Mouse (Mus musculus) midbrain, embryonic 14.5 days (tissue): Measurements from ENCODE around the gene Acap2. TPM values are rescaled to one million over a fixed set of nuclear protein-coding genes. Genes with fewer than 3 reads are reported as not detected.

Experiments
- ATAC-seq: fragments of 200-750 bp; cut with Nextera tagmentation; 2 replicates; pipeline ENCODE4 v1.8.0; 2017; ENCODE audit warnings: moderate number of reproducible peaks, moderate library complexity; ENCODE audit not compliant: low FRiP score, low TSS enrichment
- DNase-seq: peaks from one replicate; pipeline ENCODE4 v3.0.0-alpha.2; 2015
- H3K27ac ChIP-seq: fragments of 300-500 bp; sonication (generic); replicated peaks from 2 replicates; pipeline ENCODE4 v1.5.1; 2014; ENCODE audit warnings: mild to moderate bottlenecking, low read depth, low read length, moderate library complexity
- H3K27me3 ChIP-seq: fragments of 300-500 bp; sonication (generic); 2 replicates; pipeline ENCODE4 v1.6.1; 2014; ENCODE audit warnings: low read length, control low read depth, mixed read lengths; ENCODE audit not compliant: control insufficient read depth, insufficient read depth
- H3K36me3 ChIP-seq: fragments of 300-500 bp; sonication (generic); 2 replicates; pipeline ENCODE4 v1.6.1; 2014; ENCODE audit warnings: low read length, control low read depth; ENCODE audit not compliant: control insufficient read depth, insufficient read depth
- H3K4me1 ChIP-seq: fragments of 300-500 bp; sonication (generic); 2 replicates; pipeline ENCODE4 v1.6.1; 2014; ENCODE audit warnings: mild to moderate bottlenecking, antibody characterized with exemption, low read length, control low read depth; ENCODE audit not compliant: control insufficient read depth, insufficient read depth
- H3K4me2 ChIP-seq: fragments of 300-500 bp; sonication (generic); 2 replicates; pipeline ENCODE4 v1.6.1; 2014; ENCODE audit warnings: mild to moderate bottlenecking, low read length, moderate library complexity
- H3K4me3 ChIP-seq: fragments of 300-500 bp; sonication (generic); replicated peaks from 2 replicates; pipeline ENCODE4 v1.5.1; 2014; ENCODE audit warnings: low read depth, low read length
- H3K9ac ChIP-seq: fragments of 300-500 bp; sonication (generic); replicated peaks from 2 replicates; pipeline ENCODE4 v1.6.1; 2014; ENCODE audit warnings: mild to moderate bottlenecking, low read length, moderate library complexity
- H3K9me3 ChIP-seq: fragments of 300-500 bp; sonication (generic); 2 replicates; pipeline ENCODE4 v1.6.1; 2016; ENCODE audit warnings: low read length, control low read depth, mixed read lengths; ENCODE audit not compliant: control insufficient read depth
- WGBS: fragments of 180-500 bp; shearing (Covaris S2); extraction: QIAGEN DNeasy Blood & Tissue Kit; methylation state at CpG from one replicate; pipeline ENCODE4 v1.1.7; 2014; 5-methylcytosine and 5-hydroxymethylcytosine counted together
- polyA plus RNA-seq: library from polyadenylated mRNA; unstranded; fragments of >200 nt; fragmentation: Nextera tagmentation; extraction: Ambion mirVana; gene quantifications from 2 replicates; pipeline ENCODE4 v1.2.1, GENCODE M21; 2014

Gene Acap2
- polyA plus RNA-seq, 1 experiment from 2014 or later = 18.6 TPM

- peaks cover 20% of the 10 kb centered on the region for H3K36me3 ChIP-seq
- H3K4me3 ChIP-seq = no peak overlapping the region
- no peak overlapping the region for H3K27ac ChIP-seq
- H3K9me3 ChIP-seq = no peaks in the 10 kb centered on the region
- no peak overlapping the region for H3K9ac ChIP-seq
- WGBS = 97% methylated on average over 6 of the region's 6 CpGs
- H3K4me2 ChIP-seq = no peak overlapping the region
- H3K27me3 ChIP-seq = no peaks in the 10 kb centered on the region
- no peaks in the 10 kb centered on the region for H3K4me1 ChIP-seq
- ATAC-seq (no peak), DNase-seq (no peak)
Measured at GRCm38 (mm10) chr16:31121612-31122011, 79.4 kb downstream of the Acap2 start.

GRCm38 (mm10) chr16:31113596-31113995 lies 87.4 kb downstream of the Acap2 start:
- Histone ChIP-seq H3K27me3 (no peaks in the 10 kb centered on the region), H3K9ac (no peak overlapping the region), H3K4me3 (no peak overlapping the region), H3K4me1 (no peaks in the 10 kb centered on the region), H3K36me3 (peaks cover 40% of the 10 kb centered on the region), H3K4me2 (no peak overlapping the region), H3K9me3 (no peaks in the 10 kb centered on the region), H3K27ac (no peak overlapping the region)
- no peak for ATAC-seq
- DNase-seq = no peak

GRCm38 (mm10) chr16:31101352-31101751 lies 99.7 kb downstream of the Acap2 start:
- Histone ChIP-seq H3K27ac (no peak overlapping the region), H3K27me3 (no peaks in the 10 kb centered on the region), H3K9ac (no peak overlapping the region), H3K4me2 (no peak overlapping the region), H3K9me3 (no peaks in the 10 kb centered on the region), H3K4me3 (no peak overlapping the region), H3K4me1 (no peaks in the 10 kb centered on the region), H3K36me3 (peaks cover 60% of the 10 kb centered on the region)
- 84% methylated on average over 2 of the region's 2 CpGs for WGBS
- DNase-seq (no peak), ATAC-seq (no peak)

GRCm38 (mm10) chr16:31099906-31100305 lies 101.1 kb downstream of the Acap2 start:
- 82% methylated on average over 1 of the region's 1 CpGs for WGBS
- Histone ChIP-seq H3K9ac (no peak overlapping the region), H3K27me3 (no peaks in the 10 kb centered on the region), H3K4me2 (no peak overlapping the region), H3K4me3 (no peak overlapping the region), H3K27ac (no peak overlapping the region), H3K36me3 (peaks cover 54% of the 10 kb centered on the region), H3K4me1 (no peaks in the 10 kb centered on the region), H3K9me3 (no peaks in the 10 kb centered on the region)
- no peak for DNase-seq
- no peak for ATAC-seq

GRCm38 (mm10) chr16:31094036-31094435 lies 107.0 kb downstream of the Acap2 start:
- no peaks in the 10 kb centered on the region for H3K27me3 ChIP-seq
- H3K4me1 ChIP-seq = no peaks in the 10 kb centered on the region
- DNase-seq = no peak
- H3K4me2 ChIP-seq = no peak overlapping the region
- no peak overlapping the region for H3K4me3 ChIP-seq
- 38% methylated on average over 6 of the region's 6 CpGs for WGBS
- no peaks in the 10 kb centered on the region for H3K9me3 ChIP-seq
- H3K36me3 ChIP-seq = peaks cover 11% of the 10 kb centered on the region; the same call in 1 of the 2 replicates
- ATAC-seq = no peak
- no peak overlapping the region for H3K9ac ChIP-seq
- no peak overlapping the region for H3K27ac ChIP-seq

GRCm38 (mm10) chr16:31093186-31093585 lies 107.9 kb downstream of the Acap2 start:
- H3K27me3 ChIP-seq = no peaks in the 10 kb centered on the region
- H3K9ac ChIP-seq = no peak overlapping the region
- no peak overlapping the region for H3K27ac ChIP-seq
- peaks cover 8% of the 10 kb centered on the region; the same call in 1 of the 2 replicates for H3K36me3 ChIP-seq
- H3K4me2 ChIP-seq = no peak overlapping the region
- no peaks in the 10 kb centered on the region for H3K9me3 ChIP-seq
- H3K4me3 ChIP-seq = no peak overlapping the region
- WGBS = 19% methylated on average over 9 of the region's 9 CpGs
- ATAC-seq (no peak), DNase-seq (no peak)
- H3K4me1 ChIP-seq = no peaks in the 10 kb centered on the region

- Histone ChIP-seq H3K9ac (no peak overlapping the region), H3K27ac (no peak overlapping the region), H3K9me3 (no peaks in the 10 kb centered on the region), H3K4me3 (0 out of 2 replicates have a peak overlapping the region, but pooled peaks have one; percentile 76), H3K36me3 (no peaks in the 10 kb centered on the region), H3K4me1 (peaks cover 11% of the 10 kb centered on the region), H3K4me2 (peak overlapping the region; percentile 96; the same call in 1 of the 2 replicates), H3K27me3 (no peaks in the 10 kb centered on the region)
- DNase-seq (no peak), ATAC-seq (no peak)
- WGBS = 66% methylated on average over 6 of the region's 6 CpGs
Measured at GRCm38 (mm10) chr16:31081891-31082290, 119.2 kb downstream of the Acap2 start.

GRCm38 (mm10) chr16:31081125-31081664 lies 119.8 kb downstream of the Acap2 start, which contains the start of gene Xxylt1:
Xxylt1 (minus strand) TSS chr16:31081432.
- peak within 1 kb of the TSS; percentile 96 for H3K4me2 ChIP-seq
- peak within 1 kb of the TSS; percentile 70 for H3K9ac ChIP-seq
- ATAC-seq (peak; percentile 98), DNase-seq (peak; percentile 97)
- peaks cover 11% of the 10 kb centered on the region for H3K4me1 ChIP-seq
- no peaks in the 10 kb centered on the region for H3K36me3 ChIP-seq
- peak within 1 kb of the TSS; percentile 76 for H3K4me3 ChIP-seq
- WGBS = under 1% methylated on average over 53 of the region's 54 CpGs
- no peaks in the 10 kb centered on the region for H3K27me3 ChIP-seq
- no peaks in the 10 kb centered on the region for H3K9me3 ChIP-seq
- peak within 1 kb of the TSS; percentile 88 for H3K27ac ChIP-seq

GRCm38 (mm10) chr16:31080573-31081051 lies 120.4 kb downstream of the Acap2 start:
- H3K4me3 ChIP-seq = peak overlapping the region; percentile 76
- H3K4me2 ChIP-seq = peak overlapping the region; percentile 96
- H3K27ac ChIP-seq = peak overlapping the region; percentile 88
- H3K36me3 ChIP-seq = no peaks in the 10 kb centered on the region
- WGBS = under 1% methylated on average over 36 of the region's 36 CpGs
- ATAC-seq (peak; percentile 62), DNase-seq (peak; percentile 79)
- H3K9ac ChIP-seq = peak overlapping the region; percentile 70
- H3K4me1 ChIP-seq = peaks cover 11% of the 10 kb centered on the region
- H3K9me3 ChIP-seq = no peaks in the 10 kb centered on the region
- H3K27me3 ChIP-seq = no peaks in the 10 kb centered on the region
